Mouse (Mus musculus): Measurements from ENCODE around the gene Podxl. TPM values are rescaled to one million over a fixed set of nuclear protein-coding genes. Genes with fewer than 3 reads are reported as not detected.

Podxl gene
- polyA plus RNA-seq, 1 experiment: not detected

DNA sequence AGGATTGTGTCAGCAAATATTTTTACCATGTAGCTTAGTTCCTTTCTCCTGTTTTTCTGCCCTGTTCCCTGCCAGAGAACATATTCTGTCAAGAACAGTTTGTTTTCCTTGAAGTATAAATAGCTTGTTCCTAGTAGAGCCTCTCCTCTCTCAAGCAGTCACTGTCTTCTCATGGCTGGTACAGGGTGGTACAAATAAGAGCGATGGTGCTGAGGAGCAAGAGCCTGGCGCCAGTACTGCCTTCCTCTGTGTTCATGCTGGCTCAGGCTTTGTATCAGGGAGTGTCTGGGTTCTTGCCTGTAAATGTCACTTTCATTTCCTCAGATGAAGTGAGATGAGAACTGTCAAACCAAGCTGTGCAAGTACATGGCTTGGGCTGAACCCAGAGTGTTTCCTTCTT is 61.2 kb downstream of the Podxl start:
- Histone ChIP-seq H3K4me3 (ENCODE audit: insufficient read depth, low read depth, low read length) (no peak overlapping the region), H3K4me1 (ENCODE audit: control insufficient read depth, insufficient read depth, low read length) (no peaks in the 10 kb centered on the region), H3K27ac (ENCODE audit: insufficient read depth, low read depth, low read length) (no peak overlapping the region)
- 58% methylated on average over 2 of the region's 2 CpGs for WGBS
- TF ChIP-seq CTCF (IDR thresholded peaks at IDR 0.05; ENCODE audit: insufficient read depth, low read depth, low read length): no peak
- TF ChIP-seq POLR2A (IDR thresholded peaks at IDR 0.05; ENCODE audit: insufficient read depth, low read depth, low read length): no peak

DNA sequence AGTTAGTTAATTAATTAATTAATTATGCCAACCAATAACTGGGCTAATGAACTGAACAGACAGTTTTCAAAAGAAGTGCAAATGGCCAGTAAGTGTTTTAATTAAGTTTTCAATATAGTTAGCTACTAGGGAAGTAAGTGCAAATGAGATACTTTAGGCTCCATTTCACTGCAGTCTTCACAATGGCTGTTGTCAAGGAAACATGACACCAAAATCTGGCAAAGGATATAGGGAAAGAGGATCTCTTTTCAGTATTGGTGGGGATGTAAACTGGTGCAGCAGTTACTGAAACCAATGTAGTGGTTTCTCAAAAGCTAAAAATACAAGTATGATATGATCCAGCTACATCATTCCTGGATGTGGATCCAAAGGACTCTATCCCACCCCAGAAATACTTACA is 63.1 kb downstream of the Podxl start:
- H3K4me1 ChIP-seq (ENCODE audit: control insufficient read depth, insufficient read depth, low read length): no peaks in the 10 kb centered on the region
- no peak overlapping the region for H3K27ac ChIP-seq (ENCODE audit: insufficient read depth, low read depth, low read length)
- no peak overlapping the region for H3K4me3 ChIP-seq (ENCODE audit: insufficient read depth, low read depth, low read length)
- no peak for TF ChIP-seq CTCF (IDR thresholded peaks at IDR 0.05; ENCODE audit: insufficient read depth, low read depth, low read length)
- TF ChIP-seq POLR2A (IDR thresholded peaks at IDR 0.05; ENCODE audit: insufficient read depth, low read depth, low read length): no peak

DNA sequence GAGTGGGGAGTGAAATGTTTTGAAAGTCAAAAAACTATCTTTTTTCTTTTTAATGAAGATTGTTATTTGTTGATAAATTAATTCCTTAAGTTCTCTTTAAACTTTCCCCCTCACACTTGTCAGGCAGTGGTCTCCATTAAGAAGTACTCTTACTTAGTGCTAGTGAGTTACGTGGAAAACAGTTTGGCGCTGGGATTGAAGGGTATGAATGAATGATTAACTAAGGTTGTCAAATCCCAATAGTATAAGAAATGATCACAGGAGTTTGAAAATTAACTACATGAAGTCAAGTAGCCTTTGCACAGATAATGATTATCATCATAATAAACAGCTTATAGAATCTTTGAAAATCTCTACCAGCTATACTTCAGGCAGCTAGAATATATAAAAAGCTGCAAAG is 63.5 kb downstream of the Podxl start:
- no peak overlapping the region for H3K27ac ChIP-seq (ENCODE audit: insufficient read depth, low read depth, low read length)
- WGBS: 96% methylated on average over 2 of the region's 2 CpGs
- no peak overlapping the region for H3K4me3 ChIP-seq (ENCODE audit: insufficient read depth, low read depth, low read length)
- TF ChIP-seq CTCF (IDR thresholded peaks at IDR 0.05; ENCODE audit: insufficient read depth, low read depth, low read length): no peak
- no peak for TF ChIP-seq POLR2A (IDR thresholded peaks at IDR 0.05; ENCODE audit: insufficient read depth, low read depth, low read length)
- no peaks in the 10 kb centered on the region for H3K4me1 ChIP-seq (ENCODE audit: control insufficient read depth, insufficient read depth, low read length)

DNA sequence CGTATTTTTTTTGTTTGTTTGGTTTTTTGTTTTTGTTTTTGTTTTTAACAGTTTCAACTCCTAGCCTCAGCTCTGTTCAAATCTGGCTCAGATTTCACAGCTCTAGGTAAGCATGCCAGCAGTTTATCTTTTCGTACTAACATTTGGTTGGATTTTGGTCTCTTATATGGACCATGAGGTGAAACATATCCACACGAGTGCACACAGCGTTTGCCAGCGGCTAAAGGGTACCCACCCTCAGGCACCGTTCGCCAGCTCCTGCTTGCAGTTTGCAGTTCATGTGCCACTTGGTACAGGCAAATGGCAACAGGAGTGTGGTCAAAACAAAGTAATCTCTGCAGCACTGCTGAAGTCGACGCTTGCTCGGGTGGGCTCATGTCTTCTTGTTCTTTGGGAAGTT is 63.9 kb downstream of the Podxl start:
- WGBS: 75% methylated on average over 10 of the region's 10 CpGs
- Histone ChIP-seq H3K27ac (ENCODE audit: insufficient read depth, low read depth, low read length) (no peak overlapping the region), H3K4me3 (ENCODE audit: insufficient read depth, low read depth, low read length) (no peak overlapping the region), H3K4me1 (ENCODE audit: control insufficient read depth, insufficient read depth, low read length) (no peaks in the 10 kb centered on the region)
- no peak for TF ChIP-seq CTCF (IDR thresholded peaks at IDR 0.05; ENCODE audit: insufficient read depth, low read depth, low read length)
- TF ChIP-seq POLR2A (IDR thresholded peaks at IDR 0.05; ENCODE audit: insufficient read depth, low read depth, low read length): no peak

DNA sequence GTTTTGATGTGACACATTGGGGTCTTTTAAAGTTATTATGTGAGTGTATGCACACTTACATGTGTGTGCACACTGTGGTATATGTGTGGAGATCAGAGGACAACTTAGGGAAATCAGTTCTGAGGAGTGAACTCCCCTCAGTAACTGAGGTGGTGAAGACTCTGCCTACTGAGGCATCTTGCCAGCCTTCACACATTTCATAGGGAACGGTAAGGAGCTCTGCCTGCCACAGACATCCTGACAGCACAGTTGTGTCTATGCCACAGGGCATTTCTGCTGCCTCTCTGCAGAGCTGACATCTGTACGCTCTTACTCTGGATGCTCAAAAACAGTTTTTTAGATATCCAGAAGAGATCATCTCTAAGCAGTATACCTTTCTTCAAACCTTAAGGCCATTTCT is 67.6 kb downstream of the Podxl start:
- WGBS: 68% methylated on average over 2 of the region's 2 CpGs
- no peaks in the 10 kb centered on the region for H3K4me1 ChIP-seq (ENCODE audit: control insufficient read depth, insufficient read depth, low read length)
- no peak overlapping the region for H3K4me3 ChIP-seq (ENCODE audit: insufficient read depth, low read depth, low read length)
- no peak for TF ChIP-seq POLR2A (IDR thresholded peaks at IDR 0.05; ENCODE audit: insufficient read depth, low read depth, low read length)
- no peak for TF ChIP-seq CTCF (IDR thresholded peaks at IDR 0.05; ENCODE audit: insufficient read depth, low read depth, low read length)
- H3K27ac ChIP-seq (ENCODE audit: insufficient read depth, low read depth, low read length): no peak overlapping the region

DNA sequence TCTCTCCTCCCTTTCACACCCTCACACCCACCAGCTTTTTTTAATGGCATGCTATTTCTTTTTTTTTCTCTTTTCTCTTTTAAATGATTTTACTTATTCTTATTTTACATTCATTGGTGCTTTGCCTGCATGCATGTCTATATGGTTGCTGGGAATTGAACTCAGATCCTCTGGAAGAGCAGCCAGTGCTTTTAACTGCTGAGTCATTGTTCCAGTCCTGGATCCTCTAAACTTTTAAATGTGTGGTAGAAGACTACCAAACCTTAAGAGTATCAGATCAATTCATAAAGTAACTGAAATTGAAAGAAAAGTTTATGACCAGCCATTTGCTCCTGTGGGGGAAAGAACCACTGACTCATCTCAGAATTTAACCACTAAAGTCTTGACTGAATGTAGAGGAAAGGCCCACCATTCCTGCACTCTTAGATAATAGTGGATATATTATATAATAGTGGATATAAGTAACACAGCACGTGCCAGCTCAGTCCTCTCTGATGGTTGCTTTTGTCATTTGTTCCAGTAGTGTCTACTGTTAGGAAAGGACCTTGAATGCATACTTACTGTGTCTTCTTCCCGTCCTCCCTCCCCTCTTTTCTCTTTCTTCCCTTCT is 68.6 kb downstream of the Podxl start:
- Histone ChIP-seq H3K4me3 (ENCODE audit: insufficient read depth, low read depth, low read length) (no peak overlapping the region), H3K27ac (ENCODE audit: insufficient read depth, low read depth, low read length) (no peak overlapping the region), H3K4me1 (ENCODE audit: control insufficient read depth, insufficient read depth, low read length) (no peaks in the 10 kb centered on the region)
- 75% methylated on average over 2 of the region's 2 CpGs for WGBS
- no peak for TF ChIP-seq CTCF (IDR thresholded peaks at IDR 0.05; ENCODE audit: insufficient read depth, low read depth, low read length)
- TF ChIP-seq POLR2A (IDR thresholded peaks at IDR 0.05; ENCODE audit: insufficient read depth, low read depth, low read length): no peak

DNA sequence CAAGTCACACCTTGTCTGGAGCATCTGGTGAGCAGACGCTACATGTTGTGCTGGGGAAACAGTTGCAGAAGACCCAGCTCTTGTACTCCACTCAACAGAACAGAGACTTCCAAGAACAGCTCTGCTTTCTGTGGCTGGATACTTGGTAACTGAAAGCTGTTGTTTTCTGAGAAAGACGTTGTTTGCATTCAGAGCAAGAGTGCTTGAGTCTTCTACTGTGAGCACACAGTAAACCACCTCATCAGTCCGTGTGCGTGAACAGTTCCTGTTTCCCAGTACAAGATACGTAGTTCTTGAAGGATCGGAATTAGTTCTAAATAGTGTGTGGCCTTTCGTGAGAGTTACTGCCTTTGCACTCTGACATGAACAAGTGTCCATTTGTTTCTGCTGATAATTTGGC is 73.8 kb downstream of the Podxl start:
- 89% methylated on average over 7 of the region's 7 CpGs for WGBS

DNA sequence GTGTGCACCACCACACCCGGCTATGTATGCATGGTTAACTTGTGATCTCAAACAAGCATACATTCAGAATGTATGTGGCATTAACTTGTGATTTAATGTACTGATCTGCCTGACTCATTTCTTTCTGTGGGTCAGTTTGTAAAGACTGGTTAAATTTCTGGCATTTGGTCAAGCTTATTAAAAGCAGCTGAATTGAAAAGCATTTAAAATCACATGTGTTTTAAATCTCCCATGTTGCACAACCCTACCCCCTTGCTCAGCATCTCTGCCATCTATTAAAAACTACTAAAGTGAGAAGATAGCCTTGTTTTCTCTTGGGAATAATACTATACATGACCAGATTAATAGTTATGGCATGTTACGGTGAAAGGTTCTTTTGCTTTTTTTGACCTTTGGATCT is 77.2 kb downstream of the Podxl start:
- no peak overlapping the region for H3K4me3 ChIP-seq (ENCODE audit: insufficient read depth, low read depth, low read length)
- no peak overlapping the region for H3K27ac ChIP-seq (ENCODE audit: insufficient read depth, low read depth, low read length)
- whole genome bisulfite sequencing: 97% methylated on average over 2 of the region's 2 CpGs
- no peak for TF ChIP-seq CTCF (IDR thresholded peaks at IDR 0.05; ENCODE audit: insufficient read depth, low read depth, low read length)
- TF ChIP-seq POLR2A (IDR thresholded peaks at IDR 0.05; ENCODE audit: insufficient read depth, low read depth, low read length): no peak
- H3K4me1 ChIP-seq (ENCODE audit: control insufficient read depth, insufficient read depth, low read length): no peaks in the 10 kb centered on the region; the same call in 1 of the 2 replicates

More for the DNA sequence above, 73.8 kb downstream of the Podxl start:
- Histone ChIP-seq H3K4me3 (ENCODE audit: insufficient read depth, low read depth, low read length) (no peak overlapping the region), H3K27ac (ENCODE audit: insufficient read depth, low read depth, low read length) (no peak overlapping the region), H3K4me1 (ENCODE audit: control insufficient read depth, insufficient read depth, low read length) (no peaks in the 10 kb centered on the region)
- TF ChIP-seq POLR2A (IDR thresholded peaks at IDR 0.05; ENCODE audit: insufficient read depth, low read depth, low read length): no peak
- TF ChIP-seq CTCF (IDR thresholded peaks at IDR 0.05; ENCODE audit: insufficient read depth, low read depth, low read length): no peak

DNA sequence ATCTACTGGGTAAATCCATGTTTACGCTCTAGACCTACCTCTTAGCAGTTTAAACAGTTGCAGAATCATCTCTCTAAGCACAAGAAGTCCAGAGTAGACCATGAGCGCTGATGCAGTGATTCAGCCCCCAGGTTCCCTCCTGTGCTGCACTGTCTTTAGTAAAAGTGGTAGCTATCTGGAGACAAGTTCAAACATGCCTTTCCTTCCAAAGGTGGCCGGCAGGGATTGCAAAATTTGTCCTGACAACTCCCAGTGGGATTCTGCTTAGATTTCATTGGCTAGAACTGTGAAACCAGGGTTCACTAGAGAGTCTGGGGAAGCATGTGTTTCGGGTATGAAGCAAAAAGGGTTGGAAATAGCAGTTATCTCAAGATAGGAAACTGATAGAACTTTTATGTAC is 83.8 kb downstream of the Podxl start:
- 89% methylated on average over 4 of the region's 4 CpGs for whole genome bisulfite sequencing
- TF ChIP-seq CTCF (IDR thresholded peaks at IDR 0.05; ENCODE audit: insufficient read depth, low read depth, low read length): no peak
- TF ChIP-seq POLR2A (IDR thresholded peaks at IDR 0.05; ENCODE audit: insufficient read depth, low read depth, low read length): no peak
- H3K4me1 ChIP-seq (ENCODE audit: control insufficient read depth, insufficient read depth, low read length): no peaks in the 10 kb centered on the region; the same call in 1 of the 2 replicates
- no peak overlapping the region for H3K4me3 ChIP-seq (ENCODE audit: insufficient read depth, low read depth, low read length)
- no peak overlapping the region for H3K27ac ChIP-seq (ENCODE audit: insufficient read depth, low read depth, low read length)

DNA sequence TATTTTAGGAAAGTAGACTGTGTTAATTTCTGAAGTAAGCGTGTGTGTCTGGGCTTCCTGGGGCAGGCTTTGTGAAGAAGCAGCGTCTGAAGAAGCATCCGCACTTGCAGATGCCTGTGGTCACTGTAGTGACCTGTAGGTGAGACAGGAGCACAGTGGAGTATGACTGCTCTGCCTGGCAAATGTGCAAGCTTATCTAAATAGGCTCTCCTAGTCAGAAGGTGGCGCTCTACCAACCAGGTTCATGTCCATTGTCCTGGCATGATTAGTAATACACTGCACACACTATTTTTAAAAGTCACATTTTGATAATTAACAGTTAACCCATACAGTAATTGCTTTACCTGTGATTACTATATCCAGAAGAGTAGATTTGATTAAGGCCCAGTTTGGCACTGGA is 85.6 kb downstream of the Podxl start:
- Histone ChIP-seq H3K4me1 (ENCODE audit: control insufficient read depth, insufficient read depth, low read length) (no peaks in the 10 kb centered on the region; the same call in 1 of the 2 replicates), H3K4me3 (ENCODE audit: insufficient read depth, low read depth, low read length) (no peak overlapping the region), H3K27ac (ENCODE audit: insufficient read depth, low read depth, low read length) (no peak overlapping the region)
- TF ChIP-seq CTCF (IDR thresholded peaks at IDR 0.05; ENCODE audit: insufficient read depth, low read depth, low read length): no peak
- no peak for TF ChIP-seq POLR2A (IDR thresholded peaks at IDR 0.05; ENCODE audit: insufficient read depth, low read depth, low read length)
- 83% methylated on average over 4 of the region's 4 CpGs for WGBS

Other genes starting within 250 kb of the Podxl start
- not detected in 2 replicates for gene Mkln1, start 165.2 kb downstream of the Podxl start, polyA plus RNA-seq (2012; ENCODE audit: insufficient read depth, insufficient read length, low replicate concordance, missing spikeins)